Mouse (Mus musculus) layer of hippocampus, adult 9-10 months (tissue): ENCODE results near the gene Zscan22.
"Not testable (repeated sequence)": the region's sequence is repeated elsewhere in the genome, so short reads cannot be mapped to it uniquely, and the experiment has no call there.

ENCODE experiments used
- DNase-seq: peaks from one replicate; pipeline ENCODE4 v3.0.0; 2022; ENCODE audit warnings: low spot score

Gene Zscan22

GRCm38 (mm10) chr7:12897655-12898410 lies at the start of gene Zscan22:
Zscan22 (plus strand) TSS chr7:12897815.
- DNase-seq = peak; percentile 92

DNA sequence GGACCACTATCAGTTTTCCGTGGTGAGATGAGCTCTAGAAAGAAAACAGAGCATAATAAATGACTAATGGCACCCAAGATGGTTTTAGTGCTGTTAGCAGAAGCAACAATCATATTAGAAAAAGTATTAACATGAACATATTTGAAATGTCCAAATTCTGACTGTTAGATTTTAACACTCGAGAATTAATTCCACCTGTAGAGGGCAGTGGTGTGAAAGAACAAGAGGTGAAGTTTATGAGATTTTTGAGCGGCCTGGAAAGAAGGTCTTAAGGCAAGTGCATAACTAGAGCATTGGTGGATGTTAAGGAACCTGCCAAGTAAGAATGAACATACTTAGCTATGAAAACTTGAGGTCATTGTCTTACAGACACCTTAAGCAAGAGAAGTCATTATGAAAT lies 23.3 kb upstream of the Zscan22 start:
- no peak for DNase-seq

DNA sequence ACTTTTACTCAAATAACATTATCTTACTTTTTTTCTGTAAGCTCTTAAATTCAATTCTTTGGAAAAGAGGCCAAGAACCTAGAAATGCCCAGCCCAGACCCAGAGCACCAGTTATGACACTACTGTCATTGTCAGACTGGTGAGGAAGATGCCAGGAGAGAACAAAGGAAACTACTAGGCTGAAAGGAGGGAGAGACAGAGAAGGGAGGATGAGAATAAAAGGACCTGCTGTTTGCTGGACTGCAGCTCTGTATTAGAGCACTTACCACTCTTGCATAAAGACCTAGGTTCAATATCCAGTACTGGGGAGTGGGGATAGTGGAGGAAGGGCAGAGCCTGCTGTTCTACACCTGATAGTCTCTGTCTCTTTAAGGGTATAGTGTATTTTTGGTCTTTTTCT lies 17.6 kb upstream of the Zscan22 start:
- no peak for DNase-seq

- not testable (repeated sequence) for DNase-seq
Observed at GRCm38 (mm10) chr7:12880497-12880896, 17.1 kb upstream of the Zscan22 start.

GRCm38 (mm10) chr7:12880911-12881660 lies 16.5 kb upstream of the Zscan22 start, which contains the start of gene Zfp128:
Zfp128 (plus strand) TSS chr7:12881177.
- peak; percentile 93 for DNase-seq

- no peak for DNase-seq
Observed at GRCm38 (mm10) chr7:12886563-12887266, 10.9 kb upstream of the Zscan22 start.

DNA sequence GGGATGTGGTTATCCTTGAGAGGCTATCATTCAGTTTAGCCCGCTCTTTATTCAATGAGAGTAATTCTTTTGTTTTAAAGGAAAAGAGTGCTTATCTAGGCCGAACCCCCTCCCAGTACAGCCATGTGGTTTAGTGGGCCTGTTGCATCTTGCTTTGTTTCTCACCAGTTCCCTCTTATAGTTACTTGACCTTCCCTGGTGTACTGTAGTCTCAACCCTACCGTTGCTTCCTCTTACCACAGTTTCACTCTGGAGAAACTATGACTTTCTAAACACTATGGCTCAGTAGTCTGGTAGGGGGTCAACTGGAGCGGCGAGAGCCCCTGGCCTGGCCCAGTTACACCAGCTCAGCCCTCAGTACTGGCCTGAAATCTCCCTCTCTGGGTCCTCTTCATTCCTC lies 10.0 kb upstream of the Zscan22 start:
- no peak for DNase-seq

GRCm38 (mm10) chr7:12890928-12891327 lies 6.7 kb upstream of the Zscan22 start:
- DNase-seq = no peak

DNA sequence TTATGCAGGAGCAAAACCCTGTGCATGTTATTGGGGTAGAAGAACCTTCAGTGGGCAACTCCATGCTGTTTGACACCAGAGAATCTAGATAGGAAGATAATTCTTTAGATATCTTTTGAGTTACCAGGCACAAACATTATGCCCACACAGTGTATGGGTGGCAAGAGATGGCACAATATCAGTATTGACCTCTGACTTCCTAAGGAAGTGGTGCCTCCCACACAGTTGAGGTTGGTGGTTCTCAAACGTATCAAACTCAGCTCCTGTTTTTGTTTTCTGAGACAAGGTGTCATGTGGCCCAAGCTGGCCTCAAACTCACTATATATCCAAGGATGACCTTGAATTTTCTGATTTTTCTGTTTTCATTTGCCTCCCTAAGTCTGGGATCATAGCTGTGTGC lies 6.3 kb upstream of the Zscan22 start:
- DNase-seq = no peak

DNA sequence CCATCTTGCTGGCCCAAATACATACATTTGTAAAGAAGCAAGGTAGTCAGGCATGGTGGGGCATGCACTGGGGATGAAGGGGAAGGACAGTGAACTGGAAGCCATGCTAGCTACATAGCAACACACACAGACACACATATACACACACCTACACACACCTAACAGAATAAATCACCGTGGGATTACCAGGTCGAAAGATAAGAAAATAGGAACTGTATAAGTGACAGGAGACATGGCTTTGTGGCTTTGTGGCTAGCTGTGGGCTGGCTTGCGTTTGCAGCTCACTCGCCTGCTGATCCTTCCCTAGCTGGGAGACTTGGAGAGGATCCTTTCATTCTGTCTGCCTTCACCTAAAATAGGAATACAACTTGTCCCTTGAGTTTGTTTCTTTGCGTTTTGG lies 3.9 kb downstream of the Zscan22 start:
- no peak for DNase-seq

- DNase-seq = no peak
Observed at GRCm38 (mm10) chr7:12903623-12904022, 6.0 kb downstream of the Zscan22 start.

DNA sequence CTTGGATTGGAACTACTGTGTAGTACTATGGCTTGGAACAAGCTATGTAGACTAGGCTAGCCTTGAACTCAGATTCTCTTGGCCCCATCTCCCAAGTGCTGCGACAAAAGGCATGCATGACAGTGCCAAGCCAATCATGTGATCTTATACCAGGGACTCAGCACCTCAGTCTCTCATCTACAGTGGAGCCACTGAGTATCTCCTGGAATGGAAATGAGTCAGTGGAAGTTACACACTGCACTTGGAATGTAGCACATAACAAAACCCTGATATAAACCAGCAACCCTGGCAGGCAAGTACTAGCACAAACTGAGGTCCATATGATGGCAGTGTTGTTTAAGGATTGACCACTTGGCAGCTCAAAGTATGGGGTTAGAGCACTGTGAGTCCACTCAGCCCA lies 7.5 kb downstream of the Zscan22 start:
- DNase-seq = no peak

- DNase-seq = peak; percentile 75
Observed at GRCm38 (mm10) chr7:12909498-12909962, 11.9 kb downstream of the Zscan22 start.

DNA sequence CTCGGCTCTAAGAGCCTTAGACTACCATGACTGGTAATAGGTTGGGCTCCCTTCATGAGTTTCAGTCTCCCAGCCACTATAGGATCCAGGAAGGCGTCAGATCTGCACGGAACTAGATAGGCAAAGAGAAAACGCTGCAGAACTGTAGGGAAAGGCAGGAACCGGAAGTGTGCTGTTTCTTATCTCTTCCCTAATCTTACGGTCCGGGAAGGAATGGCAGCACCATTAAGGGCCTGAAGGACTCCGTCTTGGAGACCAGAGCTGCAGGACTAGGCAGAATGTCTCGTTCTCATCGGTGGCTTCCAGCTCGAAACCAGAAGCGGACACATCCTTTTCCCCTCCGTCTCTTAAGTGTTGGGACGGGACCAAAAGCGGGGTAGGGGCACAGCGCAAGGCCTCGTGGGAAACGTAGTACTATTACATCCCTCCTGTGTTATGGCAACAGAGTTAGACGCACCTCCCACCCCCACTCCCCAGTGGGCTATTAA lies 12.6 kb downstream of the Zscan22 start:
- peak; percentile 44 for DNase-seq

- no peak for DNase-seq
Observed at GRCm38 (mm10) chr7:12913556-12913955, 15.9 kb downstream of the Zscan22 start.

GRCm38 (mm10) chr7:12920495-12920894 lies 22.9 kb downstream of the Zscan22 start:
- DNase-seq = not testable (repeated sequence)

- DNase-seq = no peak
Observed at GRCm38 (mm10) chr7:12921318-12921704, 23.7 kb downstream of the Zscan22 start.

DNA sequence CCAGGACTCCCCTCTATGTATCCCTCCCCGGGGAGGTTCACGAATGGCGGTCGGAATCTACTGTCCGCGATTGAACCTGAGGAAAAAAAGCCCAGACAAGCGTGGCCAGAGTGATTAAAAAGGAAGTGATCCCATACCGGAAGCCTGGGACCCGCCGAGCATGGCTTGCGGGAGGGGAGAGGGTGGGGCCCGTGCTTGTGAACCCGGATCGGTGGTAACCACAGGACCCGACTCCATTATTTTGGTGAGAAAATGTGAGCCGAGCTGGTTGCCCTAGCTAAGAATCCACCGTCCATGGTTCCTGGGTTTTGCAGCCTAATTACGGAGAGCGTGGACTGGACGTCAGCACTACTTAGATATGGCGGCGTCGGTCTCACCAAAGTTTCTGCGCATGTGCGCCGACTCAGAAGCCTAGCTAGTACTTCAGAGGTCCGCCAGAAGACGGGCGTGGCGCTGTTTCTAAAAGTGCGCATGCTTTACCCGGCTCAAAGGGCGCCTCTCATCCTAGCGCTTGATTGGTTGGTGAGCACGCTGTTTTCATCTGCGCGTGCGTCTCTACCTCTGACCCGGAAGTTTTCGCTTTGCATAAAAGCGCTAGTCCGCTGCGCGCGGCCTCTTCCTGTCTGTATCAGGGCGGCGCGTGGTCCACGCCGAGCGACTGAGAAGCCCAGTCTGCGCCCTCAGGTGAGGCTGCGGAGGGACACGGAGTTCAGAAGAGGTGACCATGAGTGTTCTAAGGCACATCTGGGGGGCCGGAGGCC lies 24.3 kb downstream of the Zscan22 start, which contains the start of gene Rps5:
Rps5 (plus strand) TSS at position 586 of the 761 bp plus-strand sequence.
- peak; percentile 98 for DNase-seq

DNA sequence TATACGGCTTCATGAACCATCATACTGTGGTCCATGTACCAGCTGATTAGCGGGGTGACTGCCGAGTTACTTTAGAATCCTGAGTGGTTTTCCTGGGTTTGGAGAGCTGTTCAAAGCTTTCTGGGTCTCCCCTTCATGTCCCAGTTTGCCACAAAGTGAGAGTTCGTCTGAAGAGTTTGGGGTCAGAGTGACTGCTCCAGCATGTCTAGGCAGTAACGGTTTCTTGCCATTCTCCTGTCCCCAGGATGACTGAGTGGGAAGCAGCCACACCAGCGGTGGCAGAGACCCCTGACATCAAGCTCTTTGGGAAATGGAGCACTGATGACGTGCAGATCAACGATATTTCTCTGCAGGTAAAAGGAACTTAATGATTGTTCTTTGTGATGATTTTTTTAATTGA lies 25.1 kb downstream of the Zscan22 start:
- no peak for DNase-seq

- DNase-seq = no peak
Observed at GRCm38 (mm10) chr7:12926316-12926715, 28.7 kb downstream of the Zscan22 start.

- no peak for DNase-seq
Observed at GRCm38 (mm10) chr7:12927191-12927680, 29.6 kb downstream of the Zscan22 start, which contains the start of gene Rnf225. Rnf225 (plus strand) TSS chr7:12927416.
